Mouse (Mus musculus) gastrocnemius, postnatal 14 days (tissue): ENCODE measurements around the gene Srgap1. TPM values are rescaled to one million over a fixed set of nuclear protein-coding genes. Genes with fewer than 3 reads are reported as not detected.

Experiments used
- DNase-seq: peaks from one replicate; pipeline ENCODE4 v3.0.0; 2021; ENCODE audit warnings: mixed read lengths
- intact Hi-C: fragments of 180-260 bp; cut with DNase I; formaldehyde crosslinking; loops from one replicate; pipeline ENCODE4 v1.15.1; 2025; ENCODE audit warnings: low total_unique reads
- total RNA-seq, 2 experiments: library from RNA; stranded (reverse); gene quantifications; 2 replicates each; pipeline ENCODE4 v1.2.3; 2021

The Srgap1 gene
- total RNA-seq, 2 experiments from 2014 or later, result 2.3 to 3.0 TPM

DNA sequence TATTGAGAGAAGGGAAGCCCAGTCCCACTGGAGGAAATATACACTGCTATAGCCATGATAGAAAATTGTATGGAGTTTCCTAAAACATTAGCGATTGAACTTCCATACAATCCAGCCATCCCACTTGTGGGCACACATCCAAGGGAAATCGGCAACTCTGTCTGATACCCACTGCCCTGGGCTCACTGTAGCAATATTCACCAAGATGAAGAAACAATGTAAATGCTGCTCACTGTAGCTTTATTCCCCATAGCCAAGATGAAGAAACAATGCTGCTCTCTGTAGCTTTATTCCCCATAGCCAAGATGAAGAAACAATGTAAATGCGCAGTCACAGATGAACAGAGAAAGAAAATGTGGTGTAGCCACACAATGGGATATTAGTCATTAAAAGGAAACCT, 309.9 kb downstream of the Srgap1 start:
- intact Hi-C loops, result no loop called here

GRCm38 (mm10) chr10:121732542-121732941, 314.6 kb downstream of the Srgap1 start:
- intact Hi-C loops, result no loop called here
- DNase-seq, result no peak

More for the DNA sequence above, 309.9 kb downstream of the Srgap1 start:
- no peak for DNase-seq

GRCm38 (mm10) chr10:121731048-121731725, 315.9 kb downstream of the Srgap1 start:
- intact Hi-C loops, result no loop called here
- DNase-seq, result no peak

Other genes starting within 250 kb of the Srgap1 start
- 10 to 100 TPM; 24.5 to 31.5 TPM for gene Rxylt1, start 50.1 kb upstream of the Srgap1 start, total RNA-seq